Mouse (Mus musculus): ENCODE results near the gene Sept10. TPM values are rescaled to one million over a fixed set of nuclear protein-coding genes. Genes with fewer than 3 reads are reported as not detected.

Gene Sept10
- polyA plus RNA-seq (2012; rRNA removed) = 28.0 and 31.4 TPM in 2 replicates

GRCm38 (mm10) chr10:59221473-59222270 is at the start of gene Sept10, which contains the start of gene Sowahc:
Sept10 (minus strand) TSS chr10:59221847.
Sowahc (plus strand) TSS chr10:59221953.
- peak; percentile 99 for DNase-seq (ENCODE audit: low spot score)

GRCm38 (mm10) chr10:59268754-59269153 is 47.1 kb upstream of the Sept10 start:
- DNase-seq (ENCODE audit: low spot score) = no peak

GRCm38 (mm10) chr10:59268109-59268508 is 46.5 kb upstream of the Sept10 start:
- DNase-seq (ENCODE audit: low spot score) = no peak

GRCm38 (mm10) chr10:59267275-59267674 is 45.6 kb upstream of the Sept10 start:
- no peak for DNase-seq (ENCODE audit: low spot score)

- DNase-seq (ENCODE audit: low spot score) = no peak
These were observed 44.5 kb upstream of the Sept10 start for GRCm38 (mm10) chr10:59266097-59266496.

GRCm38 (mm10) chr10:59265674-59266073 is 44.0 kb upstream of the Sept10 start:
- DNase-seq (ENCODE audit: low spot score) = no peak

- DNase-seq (ENCODE audit: low spot score) = no peak
These were observed 43.4 kb upstream of the Sept10 start for GRCm38 (mm10) chr10:59265067-59265466.

GRCm38 (mm10) chr10:59262979-59263378 is 41.3 kb upstream of the Sept10 start:
- DNase-seq (ENCODE audit: low spot score) = no peak

- no peak for DNase-seq (ENCODE audit: low spot score)
These were observed 40.4 kb upstream of the Sept10 start for GRCm38 (mm10) chr10:59262021-59262420.

GRCm38 (mm10) chr10:59261603-59262002 is 40.0 kb upstream of the Sept10 start:
- no peak for DNase-seq (ENCODE audit: low spot score)

- no peak for DNase-seq (ENCODE audit: low spot score)
These were observed 37.9 kb upstream of the Sept10 start for GRCm38 (mm10) chr10:59259572-59259971.

- no peak for DNase-seq (ENCODE audit: low spot score)
These were observed 34.9 kb upstream of the Sept10 start for GRCm38 (mm10) chr10:59256533-59256932.

- no peak for DNase-seq (ENCODE audit: low spot score)
These were observed 32.0 kb upstream of the Sept10 start for GRCm38 (mm10) chr10:59253541-59254079.

GRCm38 (mm10) chr10:59252396-59252795 is 30.7 kb upstream of the Sept10 start:
- DNase-seq (ENCODE audit: low spot score) = no peak

- no peak for DNase-seq (ENCODE audit: low spot score)
These were observed 30.3 kb upstream of the Sept10 start for GRCm38 (mm10) chr10:59251980-59252379.

- no peak for DNase-seq (ENCODE audit: low spot score)
These were observed 29.0 kb upstream of the Sept10 start for GRCm38 (mm10) chr10:59250679-59251078.

GRCm38 (mm10) chr10:59249531-59249930 is 27.9 kb upstream of the Sept10 start:
- DNase-seq (ENCODE audit: low spot score) = no peak

- DNase-seq (ENCODE audit: low spot score) = no peak
These were observed 19.5 kb upstream of the Sept10 start for GRCm38 (mm10) chr10:59241141-59241541.

- no peak for DNase-seq (ENCODE audit: low spot score)
These were observed 16.1 kb upstream of the Sept10 start for GRCm38 (mm10) chr10:59237757-59238156.

- DNase-seq (ENCODE audit: low spot score) = no peak
These were observed 14.8 kb upstream of the Sept10 start for GRCm38 (mm10) chr10:59236486-59236885.

GRCm38 (mm10) chr10:59235847-59236246 is 14.2 kb upstream of the Sept10 start:
- no peak for DNase-seq (ENCODE audit: low spot score)

GRCm38 (mm10) chr10:59235227-59235626 is 13.6 kb upstream of the Sept10 start:
- no peak for DNase-seq (ENCODE audit: low spot score)

GRCm38 (mm10) chr10:59229205-59229820 is 7.7 kb upstream of the Sept10 start:
- DNase-seq (ENCODE audit: low spot score) = no peak
